Mouse (Mus musculus): ENCODE measurements around the gene Cnot2. TPM values are rescaled to one million over a fixed set of nuclear protein-coding genes. Genes with fewer than 3 reads are reported as not detected.
A peak's percentile ranks its signal among the peaks of the same experiment; 100 is the strongest.

The Cnot2 gene
- polyA plus RNA-seq, 1 experiment from 2014 or later: 76.3 TPM

DNA sequence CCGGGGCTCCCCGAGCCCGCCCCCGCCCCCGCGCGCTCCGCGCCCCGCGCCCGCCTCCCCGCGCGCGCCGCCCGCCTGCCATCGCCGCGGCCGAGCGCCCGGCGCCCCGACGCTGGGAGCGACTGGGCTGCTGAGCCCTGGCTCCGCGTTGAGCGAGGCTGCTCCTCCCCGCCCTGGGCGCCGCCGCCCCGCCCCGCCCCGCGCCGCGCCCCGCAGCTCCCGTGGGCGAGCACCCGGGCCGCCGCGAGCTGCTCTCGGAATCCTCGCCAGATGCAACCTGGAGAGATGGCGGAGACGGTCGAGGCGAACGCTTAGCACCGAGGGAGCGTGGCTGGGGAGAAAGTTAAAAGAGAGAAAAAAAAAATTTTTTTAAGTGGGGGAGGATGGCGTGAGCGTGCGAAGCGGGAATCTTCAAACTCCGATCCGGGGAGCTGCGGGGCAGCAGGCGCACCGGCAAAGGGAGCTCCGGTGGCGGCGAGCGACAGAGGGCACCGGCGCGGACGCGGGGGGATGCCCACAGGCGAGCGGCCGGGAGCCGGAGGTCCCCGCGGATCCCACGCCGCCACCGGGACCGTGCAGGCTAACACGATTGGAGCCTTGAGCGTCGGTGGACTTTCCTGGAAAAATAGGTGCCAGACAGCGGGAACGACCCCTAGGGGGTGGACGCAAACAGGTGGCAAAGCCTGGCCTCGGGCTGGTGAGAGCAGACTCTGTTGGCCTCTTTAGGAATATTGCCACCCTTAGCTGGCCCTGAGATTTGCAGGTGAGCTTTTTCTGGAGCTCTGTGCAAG lies 107.4 kb downstream of the Cnot2 start, which contains the start of gene Kcnmb4:
Gene Kcnmb4 (minus strand): TSS at position 120 of the 791 bp plus-strand sequence.
- no peaks in the 10 kb centered on the region for H3K36me3 ChIP-seq (ENCODE audit: control insufficient read depth, insufficient read depth, low read length)
- ATAC-seq: peak; percentile 86
- WGBS: under 1% methylated on average over 56 of the region's 92 CpGs
- H3K27me3 ChIP-seq (replicated peaks; ENCODE audit: control insufficient read depth, insufficient read depth, low read length): no peaks in the 10 kb centered on the region
- H3K27ac ChIP-seq (ENCODE audit: low read depth, low read length): peak within 1 kb of the TSS; percentile 91
- 0 out of 2 replicates have a peak, but pooled peaks cover 2% of the 10 kb centered on the region for H3K9me3 ChIP-seq (ENCODE audit: control insufficient read depth, low read length)
- peak within 1 kb of the TSS; percentile 88 for H3K9ac ChIP-seq (ENCODE audit: low read depth, low read length)
- H3K4me1 ChIP-seq (ENCODE audit: control insufficient read depth, insufficient read depth, low read depth, low read length): peaks cover 15% of the 10 kb centered on the region
- H3K4me2 ChIP-seq (ENCODE audit: low read length): peak within 1 kb of the TSS; percentile 96
- H3K4me3 ChIP-seq (ENCODE audit: low read length): peak within 1 kb of the TSS; percentile 82

GRCm38 (mm10) chr10:116473071-116473758 lies 108.1 kb downstream of the Cnot2 start:
- H3K9ac ChIP-seq (ENCODE audit: low read depth, low read length): peak overlapping the region; percentile 88
- no peaks in the 10 kb centered on the region for H3K36me3 ChIP-seq (ENCODE audit: control insufficient read depth, insufficient read depth, low read length)
- peak overlapping the region; percentile 91 for H3K27ac ChIP-seq (ENCODE audit: low read depth, low read length)
- no peaks in the 10 kb centered on the region for H3K27me3 ChIP-seq (replicated peaks; ENCODE audit: control insufficient read depth, insufficient read depth, low read length)
- H3K4me3 ChIP-seq (ENCODE audit: low read length): peak overlapping the region; percentile 82
- peak overlapping the region; percentile 96 for H3K4me2 ChIP-seq (ENCODE audit: low read length)
- ATAC-seq: peak; percentile 82
- 0 out of 2 replicates have a peak, but pooled peaks cover 2% of the 10 kb centered on the region for H3K9me3 ChIP-seq (ENCODE audit: control insufficient read depth, low read length)
- WGBS: under 1% methylated on average over 36 of the region's 78 CpGs
- H3K4me1 ChIP-seq (ENCODE audit: control insufficient read depth, insufficient read depth, low read depth, low read length): peaks cover 15% of the 10 kb centered on the region

- H3K4me2 ChIP-seq (ENCODE audit: low read length): peak overlapping the region; percentile 96
- H3K4me3 ChIP-seq (ENCODE audit: low read length): peak overlapping the region; percentile 82
- 13% methylated on average over 5 of the region's 5 CpGs for WGBS
- H3K27me3 ChIP-seq (replicated peaks; ENCODE audit: control insufficient read depth, insufficient read depth, low read length): no peaks in the 10 kb centered on the region
- H3K36me3 ChIP-seq (ENCODE audit: control insufficient read depth, insufficient read depth, low read length): no peaks in the 10 kb centered on the region
- H3K9ac ChIP-seq (ENCODE audit: low read depth, low read length): peak overlapping the region; percentile 88
- peak; percentile 2 for ATAC-seq
- H3K4me1 ChIP-seq (ENCODE audit: control insufficient read depth, insufficient read depth, low read depth, low read length): peaks cover 15% of the 10 kb centered on the region
- H3K9me3 ChIP-seq (ENCODE audit: control insufficient read depth, low read length): 0 out of 2 replicates have a peak, but pooled peaks cover 2% of the 10 kb centered on the region
- H3K27ac ChIP-seq (ENCODE audit: low read depth, low read length): no peak overlapping the region; the same call in 1 of the 2 replicates
Measured at GRCm38 (mm10) chr10:116472579-116472978, 108.7 kb downstream of the Cnot2 start.

- Histone ChIP-seq H3K9ac (ENCODE audit: low read depth, low read length) (peak overlapping the region; percentile 17), H3K27me3 (replicated peaks; ENCODE audit: control insufficient read depth, insufficient read depth, low read length) (no peaks in the 10 kb centered on the region), H3K27ac (ENCODE audit: low read depth, low read length) (no peak overlapping the region), H3K4me3 (ENCODE audit: low read length) (no peak overlapping the region), H3K36me3 (ENCODE audit: control insufficient read depth, insufficient read depth, low read length) (no peaks in the 10 kb centered on the region), H3K4me2 (ENCODE audit: low read length) (peak overlapping the region; percentile 31), H3K9me3 (ENCODE audit: control insufficient read depth, low read length) (0 out of 2 replicates have a peak, but pooled peaks cover 2% of the 10 kb centered on the region), H3K4me1 (ENCODE audit: control insufficient read depth, insufficient read depth, low read depth, low read length) (peaks cover 15% of the 10 kb centered on the region)
- no peak for ATAC-seq
- WGBS: 73% methylated on average over 11 of the region's 11 CpGs
Measured at GRCm38 (mm10) chr10:116470306-116470925, 110.9 kb downstream of the Cnot2 start.

DNA sequence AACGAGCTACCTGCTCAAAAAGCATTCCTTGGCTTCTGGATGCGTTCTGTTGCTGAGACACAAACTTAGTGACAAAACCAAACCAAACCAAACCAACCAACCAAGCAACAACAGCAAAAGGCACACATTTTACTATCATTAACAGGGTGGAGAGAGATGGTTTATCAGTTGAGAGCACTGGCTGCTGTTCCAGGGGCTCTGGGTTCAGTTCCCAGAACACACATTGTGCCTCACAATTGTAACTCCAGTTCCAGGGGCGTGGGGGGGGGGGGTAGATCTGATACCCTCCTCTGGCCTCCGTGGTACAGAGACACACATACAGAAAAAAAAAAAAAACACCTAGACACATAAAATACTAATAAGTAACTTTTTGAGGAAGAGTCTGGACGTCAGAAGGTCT lies 113.2 kb downstream of the Cnot2 start:
- Histone ChIP-seq H3K4me3 (ENCODE audit: low read length) (no peak overlapping the region), H3K4me2 (ENCODE audit: low read length) (no peak overlapping the region), H3K36me3 (ENCODE audit: control insufficient read depth, insufficient read depth, low read length) (no peaks in the 10 kb centered on the region), H3K4me1 (ENCODE audit: control insufficient read depth, insufficient read depth, low read depth, low read length) (peaks cover 7% of the 10 kb centered on the region), H3K9ac (ENCODE audit: low read depth, low read length) (no peak overlapping the region), H3K27me3 (replicated peaks; ENCODE audit: control insufficient read depth, insufficient read depth, low read length) (no peaks in the 10 kb centered on the region), H3K27ac (ENCODE audit: low read depth, low read length) (no peak overlapping the region), H3K9me3 (ENCODE audit: control insufficient read depth, low read length) (0 out of 2 replicates have a peak, but pooled peaks cover 2% of the 10 kb centered on the region)
- WGBS: 83% methylated on average over 5 of the region's 5 CpGs
- ATAC-seq: no peak

DNA sequence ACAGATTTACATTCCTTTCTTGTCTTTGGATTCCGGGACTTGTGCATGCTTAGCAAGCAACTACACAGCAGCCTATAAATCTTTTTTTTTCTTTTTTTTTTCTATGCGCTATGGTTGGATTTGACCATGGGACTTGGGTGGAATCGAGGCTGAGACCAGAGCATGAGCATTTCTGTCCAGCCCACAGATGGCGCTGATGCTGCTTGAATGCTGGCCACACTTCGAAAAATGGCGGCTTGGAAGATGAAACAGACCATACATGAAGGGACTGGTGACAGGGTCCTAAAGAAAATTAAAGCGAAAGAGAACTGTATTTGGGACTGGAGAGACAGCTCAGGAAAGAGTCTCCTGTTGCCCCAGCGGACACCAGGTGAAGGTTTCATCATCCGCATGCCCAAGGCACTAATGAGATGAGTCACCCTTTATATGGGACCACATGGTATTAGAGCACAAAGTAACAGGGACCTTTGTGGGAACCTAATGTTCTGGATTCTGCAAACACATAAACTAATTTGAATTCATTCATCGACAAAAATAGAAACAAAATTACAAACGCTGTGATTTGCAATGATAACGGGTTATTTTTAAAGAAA lies 117.5 kb downstream of the Cnot2 start:
- Histone ChIP-seq H3K27me3 (replicated peaks; ENCODE audit: control insufficient read depth, insufficient read depth, low read length) (no peaks in the 10 kb centered on the region), H3K36me3 (ENCODE audit: control insufficient read depth, insufficient read depth, low read length) (peaks cover 4% of the 10 kb centered on the region; the same call in 1 of the 2 replicates), H3K4me2 (ENCODE audit: low read length) (no peak overlapping the region), H3K9me3 (ENCODE audit: control insufficient read depth, low read length) (peaks cover 6% of the 10 kb centered on the region; the same call in 1 of the 2 replicates), H3K4me1 (ENCODE audit: control insufficient read depth, insufficient read depth, low read depth, low read length) (no peaks in the 10 kb centered on the region), H3K27ac (ENCODE audit: low read depth, low read length) (no peak overlapping the region), H3K9ac (ENCODE audit: low read depth, low read length) (no peak overlapping the region), H3K4me3 (ENCODE audit: low read length) (no peak overlapping the region)
- no peak for ATAC-seq
- WGBS: 91% methylated on average over 12 of the region's 12 CpGs

GRCm38 (mm10) chr10:116461443-116461842 lies 119.9 kb downstream of the Cnot2 start:
- ATAC-seq: no peak
- H3K36me3 ChIP-seq (ENCODE audit: control insufficient read depth, insufficient read depth, low read length): peaks cover 6% of the 10 kb centered on the region; the same call in 1 of the 2 replicates
- no peak overlapping the region for H3K9ac ChIP-seq (ENCODE audit: low read depth, low read length)
- no peaks in the 10 kb centered on the region for H3K27me3 ChIP-seq (replicated peaks; ENCODE audit: control insufficient read depth, insufficient read depth, low read length)
- no peak overlapping the region for H3K4me3 ChIP-seq (ENCODE audit: low read length)
- no peaks in the 10 kb centered on the region for H3K4me1 ChIP-seq (ENCODE audit: control insufficient read depth, insufficient read depth, low read depth, low read length)
- peaks cover 6% of the 10 kb centered on the region; the same call in 1 of the 2 replicates for H3K9me3 ChIP-seq (ENCODE audit: control insufficient read depth, low read length)
- H3K4me2 ChIP-seq (ENCODE audit: low read length): no peak overlapping the region
- 86% methylated on average over 9 of the region's 9 CpGs for WGBS
- H3K27ac ChIP-seq (ENCODE audit: low read depth, low read length): no peak overlapping the region

GRCm38 (mm10) chr10:116458786-116459185 lies 122.5 kb downstream of the Cnot2 start:
- Histone ChIP-seq H3K9ac (ENCODE audit: low read depth, low read length) (no peak overlapping the region), H3K4me1 (ENCODE audit: control insufficient read depth, insufficient read depth, low read depth, low read length) (no peaks in the 10 kb centered on the region), H3K4me3 (ENCODE audit: low read length) (no peak overlapping the region), H3K36me3 (ENCODE audit: control insufficient read depth, insufficient read depth, low read length) (peaks cover 10% of the 10 kb centered on the region), H3K4me2 (ENCODE audit: low read length) (no peak overlapping the region), H3K27ac (ENCODE audit: low read depth, low read length) (no peak overlapping the region), H3K27me3 (replicated peaks; ENCODE audit: control insufficient read depth, insufficient read depth, low read length) (no peaks in the 10 kb centered on the region), H3K9me3 (ENCODE audit: control insufficient read depth, low read length) (peaks cover 3% of the 10 kb centered on the region; the same call in 1 of the 2 replicates)
- 95% methylated on average over 9 of the region's 9 CpGs for WGBS
- no peak for ATAC-seq
